Mouse (Mus musculus) stomach, embryonic 16.5 days (tissue): ENCODE measurements at regions not wholly inside any gene's neighbourhood (a gene's known extent, or its start where the extent isn't known, plus 50 kb on each side); places are given as distances from the start of the nearest gene placed in this dataset. TPM values are rescaled to one million over a fixed set of nuclear protein-coding genes. Genes with fewer than 3 reads are reported as not detected.

Experiments
- ATAC-seq: fragments of 200-750 bp; cut with Nextera tagmentation; 2 replicates; pipeline ENCODE4 v1.8.0; 2017; ENCODE audit warnings: moderate number of reproducible peaks, moderate TSS enrichment; ENCODE audit not compliant: insufficient read depth, low FRiP score
- H3K27ac ChIP-seq: fragments of 300-500 bp; sonication (generic); 2 replicates; pipeline ENCODE4 v1.5.1; 2014; ENCODE audit warnings: low read length
- H3K27me3 ChIP-seq: fragments of 300-500 bp; sonication (generic); 2 replicates; pipeline ENCODE4 v1.6.1; 2014; ENCODE audit warnings: low read length, control low read depth, mixed read lengths; ENCODE audit not compliant: control insufficient read depth, insufficient read depth
- H3K36me3 ChIP-seq: fragments of 300-500 bp; sonication (generic); 2 replicates; pipeline ENCODE4 v1.6.1; 2014; ENCODE audit warnings: low read length; ENCODE audit not compliant: control insufficient read depth, insufficient read depth
- H3K4me1 ChIP-seq: fragments of 300-500 bp; sonication (generic); 2 replicates; pipeline ENCODE4 v1.6.1; 2014; ENCODE audit warnings: low read length, control low read depth, mixed read lengths; ENCODE audit not compliant: control insufficient read depth, insufficient read depth
- H3K4me2 ChIP-seq: fragments of 300-500 bp; sonication (generic); 2 replicates; pipeline ENCODE4 v1.6.1; 2014; ENCODE audit warnings: low read depth, low read length, mixed read lengths
- H3K4me3 ChIP-seq: fragments of 300-500 bp; sonication (generic); replicated peaks from 2 replicates; pipeline ENCODE4 v1.5.1; 2014; ENCODE audit warnings: mild to moderate bottlenecking, low read length
- H3K9ac ChIP-seq: fragments of 300-500 bp; sonication (generic); 2 replicates; pipeline ENCODE4 v1.6.1; 2014; ENCODE audit warnings: low read length
- H3K9me3 ChIP-seq: fragments of 300-500 bp; sonication (generic); replicated peaks from 2 replicates; pipeline ENCODE4 v1.6.1; 2016; ENCODE audit warnings: low read length, control low read depth; ENCODE audit not compliant: control insufficient read depth
- WGBS: fragments of 180-500 bp; shearing (Covaris S2); extraction: QIAGEN DNeasy Blood & Tissue Kit; methylation state at CpG from one replicate; pipeline ENCODE4 v1.1.7; 2014; 5-methylcytosine and 5-hydroxymethylcytosine counted together
- microRNA-seq: library from miRNA; unstranded; fragments of <30 nt; microRNA quantifications from one replicate; pipeline ENCODE4, GENCODE M21; 2016

- Histone ChIP-seq H3K4me2 (no peak overlapping the region), H3K9ac (no peak overlapping the region), H3K9me3 (no peaks in the 10 kb centered on the region), H3K4me3 (no peak overlapping the region), H3K4me1 (no peaks in the 10 kb centered on the region), H3K36me3 (no peaks in the 10 kb centered on the region), H3K27ac (no peak overlapping the region), H3K27me3 (no peaks in the 10 kb centered on the region)
- 37% methylated on average over 3 of the region's 3 CpGs for WGBS
- no peak for ATAC-seq
Observed at GRCm38 (mm10) chr4:152617636-152618035, 140.0 kb upstream of the Kcnab2 start.

GRCm38 (mm10) chr4:152615155-152615554, 137.5 kb upstream of the Kcnab2 start:
- no peak overlapping the region for H3K27ac ChIP-seq
- no peak overlapping the region for H3K4me2 ChIP-seq
- no peak overlapping the region for H3K4me3 ChIP-seq
- no peaks in the 10 kb centered on the region for H3K27me3 ChIP-seq
- 93% methylated on average over 2 of the region's 2 CpGs for WGBS
- ATAC-seq: no peak
- no peaks in the 10 kb centered on the region for H3K4me1 ChIP-seq
- no peaks in the 10 kb centered on the region for H3K9me3 ChIP-seq
- no peaks in the 10 kb centered on the region for H3K36me3 ChIP-seq
- no peak overlapping the region for H3K9ac ChIP-seq

- Histone ChIP-seq H3K36me3 (no peaks in the 10 kb centered on the region), H3K9ac (no peak overlapping the region), H3K4me2 (no peak overlapping the region), H3K4me1 (no peaks in the 10 kb centered on the region), H3K27me3 (no peaks in the 10 kb centered on the region), H3K9me3 (no peaks in the 10 kb centered on the region), H3K4me3 (no peak overlapping the region), H3K27ac (no peak overlapping the region)
- ATAC-seq: no peak
- 81% methylated on average over 13 of the region's 13 CpGs for WGBS
Observed at GRCm38 (mm10) chr4:152614356-152615100, 136.9 kb upstream of the Kcnab2 start.

Small RNA genes lying in the stretch of these regions (microRNA-seq; reads per million reads assigned to microRNA genes)
- gene Gm25779: not detected
